Mouse (Mus musculus): ENCODE measurements at regions not wholly inside any gene's neighbourhood (a gene's known extent, or its start where the extent isn't known, plus 50 kb on each side); places are given as distances from the start of the nearest gene placed in this dataset.

GRCm38 (mm10) chrX:163302697-163303096, 246.8 kb downstream of the Grpr start:
- no peak for DNase-seq (ENCODE audit: low spot score)

DNA sequence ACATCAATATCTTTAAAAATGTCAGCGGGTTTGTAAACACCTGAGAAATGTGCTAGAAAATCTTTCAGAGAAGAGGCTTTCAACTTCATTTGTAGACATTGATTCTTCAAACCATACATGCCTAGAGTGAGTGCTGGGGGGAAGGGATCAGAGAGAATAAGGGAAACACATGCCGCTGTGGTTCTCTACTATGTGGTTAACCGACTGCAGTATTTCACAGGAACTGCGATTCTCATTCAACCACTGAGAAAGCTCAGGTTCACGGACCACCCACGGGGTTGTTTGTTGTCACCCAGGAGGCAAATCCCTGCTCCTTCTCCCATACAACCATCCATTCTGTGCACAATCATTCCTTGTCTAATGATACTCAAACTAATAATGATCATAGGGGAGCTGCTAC, 248.4 kb downstream of the Grpr start:
- no peak for DNase-seq (ENCODE audit: low spot score)

- DNase-seq (ENCODE audit: low spot score): no peak
Measured at GRCm38 (mm10) chrX:163296956-163297628, 252.4 kb downstream of the Grpr start.

GRCm38 (mm10) chrX:163261248-163261647, 288.2 kb downstream of the Grpr start:
- no peak for DNase-seq (ENCODE audit: low spot score)

- DNase-seq (ENCODE audit: low spot score): no peak
Measured at GRCm38 (mm10) chrX:163253048-163253447, 288.6 kb upstream of the S100g start.

DNA sequence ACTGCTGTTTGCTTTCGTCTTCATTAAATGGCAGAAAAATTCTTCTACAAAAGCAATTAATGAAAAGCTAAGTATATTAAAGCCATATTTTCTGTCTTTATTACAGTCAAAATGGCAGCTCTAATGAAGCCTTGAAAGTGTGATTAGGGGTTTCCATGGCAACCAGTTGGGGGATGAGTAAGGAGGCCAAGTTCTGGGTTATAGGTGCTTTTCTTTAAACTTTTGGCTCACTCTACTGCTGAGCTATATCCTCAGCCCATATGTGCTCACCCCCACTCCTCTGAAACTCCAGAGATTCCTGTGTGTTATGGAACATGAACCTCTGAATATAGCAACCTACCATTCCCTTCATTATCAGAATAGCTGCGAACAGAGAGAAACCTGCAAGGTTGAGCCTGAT, 240.9 kb upstream of the S100g start:
- no peak for DNase-seq (ENCODE audit: low spot score)

DNA sequence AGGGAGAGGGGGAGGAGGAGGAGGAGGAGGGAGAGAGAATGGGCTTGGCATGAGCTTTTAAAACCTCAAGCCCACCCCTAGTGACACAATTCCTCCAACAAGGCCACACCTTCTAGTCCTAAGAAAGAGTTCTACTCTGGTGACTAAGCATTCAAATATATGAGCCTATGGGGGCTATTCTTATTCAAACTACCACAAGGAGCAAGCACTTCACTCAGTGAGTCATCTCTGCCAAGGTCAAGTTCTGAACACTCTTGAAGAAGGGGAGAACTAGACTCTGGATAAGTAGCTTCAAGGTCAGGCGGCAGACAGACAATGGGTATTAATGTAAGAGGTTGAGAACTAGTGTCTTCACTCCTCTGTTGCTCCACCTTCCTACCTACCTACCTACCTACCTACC, 239.0 kb upstream of the S100g start:
- DNase-seq (ENCODE audit: low spot score): no peak

DNA sequence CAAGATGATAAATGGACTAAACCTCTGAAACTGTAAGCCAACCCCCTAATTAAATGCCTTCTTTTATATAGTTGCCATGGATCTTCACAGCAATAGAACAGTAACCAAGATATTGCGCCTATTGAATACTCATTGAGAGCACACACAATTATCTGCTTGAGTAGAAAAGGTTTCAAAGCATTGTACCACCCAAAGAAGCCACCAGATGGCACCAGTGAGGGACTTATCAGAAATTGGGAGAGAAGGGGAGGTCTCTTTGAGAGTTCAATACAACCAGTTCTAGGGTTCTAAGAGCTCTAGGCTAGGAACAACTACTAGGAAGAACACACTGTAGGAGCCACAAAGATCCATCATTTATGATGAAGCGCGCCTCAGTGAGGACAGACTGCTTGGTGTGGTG, 217.2 kb upstream of the S100g start:
- DNase-seq (ENCODE audit: low spot score): no peak

DNA sequence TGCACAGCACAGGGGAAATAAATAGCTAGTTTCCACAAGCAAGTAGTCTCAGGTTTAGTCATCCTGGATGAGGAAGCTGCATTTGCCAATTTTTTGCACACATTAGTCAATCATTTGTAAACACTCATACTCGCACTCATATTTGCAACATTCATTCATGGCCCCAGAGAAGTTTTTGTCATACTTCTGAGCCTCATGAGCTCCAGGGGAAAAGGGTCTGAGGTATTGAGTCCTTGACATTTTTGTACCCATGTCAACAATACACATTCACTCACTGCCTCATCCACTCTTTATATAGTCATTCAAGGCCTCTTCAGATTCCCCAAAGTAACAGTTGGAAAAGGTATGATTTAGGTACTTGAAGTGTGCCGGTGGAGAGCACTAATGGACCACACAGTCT, 200.4 kb upstream of the S100g start:
- peak; percentile 28 for DNase-seq (ENCODE audit: low spot score)

GRCm38 (mm10) chrX:163155251-163155650, 190.9 kb upstream of the S100g start:
- no peak for DNase-seq (ENCODE audit: low spot score)

- DNase-seq (ENCODE audit: low spot score): no peak
Measured at GRCm38 (mm10) chrX:163151970-163152369, 187.6 kb upstream of the S100g start.

- no peak for DNase-seq (ENCODE audit: low spot score)
Measured at GRCm38 (mm10) chrX:163144475-163144874, 180.1 kb upstream of the S100g start.

- DNase-seq (ENCODE audit: low spot score): peak; percentile 49
Measured at GRCm38 (mm10) chrX:163139475-163139874, 175.1 kb upstream of the S100g start.

- no peak for DNase-seq (ENCODE audit: low spot score)
Measured at GRCm38 (mm10) chrX:163128626-163129025, 164.2 kb upstream of the S100g start.

- no peak for DNase-seq (ENCODE audit: low spot score)
Measured at GRCm38 (mm10) chrX:163117681-163118393, 153.4 kb upstream of the S100g start.

DNA sequence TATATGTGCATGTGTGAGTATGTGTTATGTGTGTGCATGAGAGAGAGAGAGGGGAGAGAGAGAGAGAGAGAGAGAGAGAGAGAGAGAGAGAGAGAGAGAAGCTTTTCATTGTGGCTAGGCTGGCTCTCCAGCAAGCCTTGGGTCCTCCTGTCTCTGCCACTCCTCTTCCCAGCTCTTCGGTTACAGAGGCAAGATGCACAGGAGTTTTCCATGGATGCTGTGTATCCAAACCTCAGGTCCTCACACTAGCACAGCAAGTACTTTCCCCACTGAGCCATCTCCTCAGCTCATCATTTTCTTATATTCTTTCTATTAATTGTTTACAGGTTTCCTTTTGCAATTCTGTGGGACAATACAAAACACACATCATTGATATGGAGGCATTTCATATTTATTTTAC, 152.8 kb upstream of the S100g start:
- no peak for DNase-seq (ENCODE audit: low spot score)

DNA sequence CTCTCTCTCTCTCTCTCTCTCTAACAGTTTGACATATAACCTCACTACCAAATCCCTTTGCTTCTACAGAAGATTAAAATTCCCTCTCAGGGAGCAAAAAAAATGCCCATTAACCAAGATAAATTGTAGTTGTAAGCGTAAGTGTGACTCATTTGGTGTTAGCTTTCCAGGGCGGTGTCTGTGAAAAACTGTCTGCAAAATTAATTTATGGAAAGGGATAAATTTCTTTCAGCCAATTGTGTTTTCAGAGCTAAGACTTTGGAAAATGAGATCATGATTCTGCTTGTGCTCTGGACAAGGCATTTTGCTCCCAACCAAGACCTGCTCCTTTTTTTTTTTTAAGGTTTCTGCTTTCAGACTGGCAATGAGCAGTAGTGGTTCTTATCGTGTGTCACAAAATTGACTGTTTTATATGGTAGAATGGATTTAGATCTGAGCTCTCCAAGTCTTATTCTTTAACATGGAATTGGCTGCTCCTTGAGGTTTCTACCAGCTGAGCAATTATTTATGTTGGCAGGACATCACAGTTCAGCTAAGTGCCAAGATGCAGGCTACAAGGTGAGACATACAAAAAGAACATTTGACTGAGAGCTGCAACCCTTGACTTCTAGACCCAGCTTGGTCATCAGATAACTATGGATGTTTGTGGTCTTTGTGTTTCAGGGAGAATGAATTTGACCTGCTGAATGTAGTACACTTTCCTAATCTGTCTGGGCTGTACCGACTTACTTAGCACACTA, 130.8 kb upstream of the S100g start:
- no peak for DNase-seq (ENCODE audit: low spot score)

Measured in lung, postnatal 25 days (tissue).